Mouse (Mus musculus) ES-E14 (cell line): ENCODE measurements around the gene Slc17a3.

Source experiments
- CHD2 ChIP-seq: IDR thresholded peaks from 2 replicates; pipeline ENCODE4 v1.6.1; 2014; ENCODE audit warnings: mild to moderate bottlenecking, low read depth, low read length, inconsistent platforms
- HCFC1 ChIP-seq: IDR thresholded peaks from 2 replicates; pipeline ENCODE4 v1.6.1; 2012; ENCODE audit warnings: low read length, inconsistent platforms, borderline replicate concordance; ENCODE audit not compliant: insufficient read depth
- MAFK ChIP-seq: IDR thresholded peaks from 2 replicates; pipeline ENCODE4 v1.6.1; 2014; ENCODE audit warnings: mild to moderate bottlenecking, low read depth, low read length, inconsistent platforms; ENCODE audit not compliant: insufficient read depth

GRCm38 (mm10) chr13:23861815-23862214, 22.6 kb downstream of the Slc17a3 start:
- TF ChIP-seq CHD2 (no peak), HCFC1 (no peak), MAFK (no peak)
